Mouse (Mus musculus) erythroblast, embryonic 14.5 days (primary cell): ENCODE measurements around the gene Sf3a1. TPM values are rescaled to one million over a fixed set of nuclear protein-coding genes. Genes with fewer than 3 reads are reported as not detected.

Experiments used
- H3K27me3 ChIP-seq: 2 replicates; pipeline ENCODE4 v1.6.1; 2012; ENCODE audit warnings: inconsistent platforms; ENCODE audit not compliant: control insufficient read depth
- H3K36me3 ChIP-seq: 2 replicates; pipeline ENCODE4 v1.6.1; 2012; ENCODE audit warnings: mild to moderate bottlenecking, inconsistent platforms; ENCODE audit not compliant: control insufficient read depth
- H3K4me1 ChIP-seq: 2 replicates; pipeline ENCODE4 v1.6.1; 2012; ENCODE audit warnings: inconsistent platforms; ENCODE audit not compliant: control insufficient read depth
- H3K4me3 ChIP-seq: replicated peaks from 2 replicates; pipeline ENCODE3; 2012; ENCODE audit warnings: moderate library complexity, mild to moderate bottlenecking, inconsistent platforms
- H3K9me3 ChIP-seq: 2 replicates; pipeline ENCODE4 v1.6.1; 2012; ENCODE audit warnings: low read length, inconsistent platforms, mixed read lengths; ENCODE audit not compliant: control insufficient read depth
- GATA1 ChIP-seq: IDR thresholded peaks from 2 replicates; pipeline ENCODE4 v1.6.1; 2012; ENCODE audit warnings: low read length, inconsistent platforms, mixed read lengths
- TAL1 ChIP-seq: IDR thresholded peaks from 3 replicates; pipeline ENCODE4 v1.6.1; 2012; ENCODE audit warnings: low read length, inconsistent platforms, mixed read lengths
- polyA plus RNA-seq: library from polyadenylated mRNA; stranded (reverse); fragments of >175 nt; gene quantifications from 2 replicates; pipeline ENCODE4 v1.2.3, GENCODE M21; 2012

Sf3a1 gene
- polyA plus RNA-seq, 1 experiment: 6.6 TPM

DNA sequence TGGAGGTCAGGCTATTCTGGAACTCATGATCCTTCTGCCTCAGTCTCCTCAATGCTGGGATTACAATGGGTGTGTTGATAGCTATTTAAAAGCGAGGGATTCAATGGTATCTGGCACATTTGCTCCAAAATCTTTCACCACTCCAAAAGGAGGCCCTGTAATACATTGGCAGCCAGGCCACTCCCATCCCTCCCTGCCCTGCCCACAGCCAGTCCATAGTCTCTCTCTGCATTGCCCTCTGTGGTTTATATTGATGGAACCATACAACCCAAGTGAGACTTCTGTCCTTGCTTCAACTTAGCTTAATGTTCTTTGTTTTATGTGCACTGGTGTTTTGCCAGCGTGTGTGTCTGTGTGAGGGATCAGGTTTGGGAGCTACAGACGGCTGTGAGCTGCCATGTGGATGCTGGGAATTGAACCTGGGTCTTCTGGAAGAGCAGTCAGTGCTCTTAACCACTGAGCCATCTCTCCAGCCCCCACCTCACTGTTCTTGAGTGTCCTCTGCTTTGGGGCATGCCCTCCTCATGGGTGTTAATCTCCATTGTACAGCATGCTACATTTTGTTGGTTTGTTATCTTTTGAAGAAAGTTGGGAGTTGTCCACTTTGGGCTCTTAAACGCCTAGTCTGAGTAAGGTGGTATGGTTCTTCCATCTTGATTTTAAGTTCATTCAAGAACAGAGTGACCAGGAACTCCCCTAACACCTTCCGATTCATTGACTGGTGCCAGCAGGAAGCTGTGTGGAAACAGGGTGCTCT is 66.6 kb downstream of the Sf3a1 start:
- H3K36me3 ChIP-seq: peaks cover 61% of the 10 kb centered on the region
- no peaks in the 10 kb centered on the region for H3K9me3 ChIP-seq
- TF ChIP-seq GATA1: no peak
- no peak for TF ChIP-seq TAL1
- no peaks in the 10 kb centered on the region for H3K27me3 ChIP-seq
- peak overlapping the region; percentile 50 for H3K4me3 ChIP-seq
- peaks cover 93% of the 10 kb centered on the region for H3K4me1 ChIP-seq

DNA sequence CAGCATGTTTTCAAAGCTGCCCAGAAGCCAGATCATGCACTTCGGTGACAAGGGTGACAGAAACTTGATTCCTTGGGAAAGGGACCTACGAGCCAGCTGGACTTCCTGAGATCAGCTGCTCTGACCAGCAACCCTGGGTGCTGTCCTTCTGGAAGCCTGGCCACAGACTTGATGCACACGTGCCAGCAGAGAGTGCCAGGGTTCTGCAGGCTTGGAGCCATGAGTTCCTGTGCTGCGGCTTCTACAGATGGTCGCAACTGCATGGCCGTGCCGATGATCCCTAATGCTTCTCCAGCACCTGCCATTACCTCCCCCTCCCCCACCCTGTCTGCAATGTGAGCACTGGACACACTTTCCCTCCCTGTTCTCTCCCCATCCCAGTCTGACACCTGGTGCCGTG is 68.3 kb downstream of the Sf3a1 start:
- H3K9me3 ChIP-seq: no peaks in the 10 kb centered on the region
- peaks cover 77% of the 10 kb centered on the region for H3K36me3 ChIP-seq
- H3K4me1 ChIP-seq: peaks cover 88% of the 10 kb centered on the region
- H3K27me3 ChIP-seq: no peaks in the 10 kb centered on the region
- H3K4me3 ChIP-seq: no peak overlapping the region
- no peak for TF ChIP-seq GATA1
- no peak for TF ChIP-seq TAL1

DNA sequence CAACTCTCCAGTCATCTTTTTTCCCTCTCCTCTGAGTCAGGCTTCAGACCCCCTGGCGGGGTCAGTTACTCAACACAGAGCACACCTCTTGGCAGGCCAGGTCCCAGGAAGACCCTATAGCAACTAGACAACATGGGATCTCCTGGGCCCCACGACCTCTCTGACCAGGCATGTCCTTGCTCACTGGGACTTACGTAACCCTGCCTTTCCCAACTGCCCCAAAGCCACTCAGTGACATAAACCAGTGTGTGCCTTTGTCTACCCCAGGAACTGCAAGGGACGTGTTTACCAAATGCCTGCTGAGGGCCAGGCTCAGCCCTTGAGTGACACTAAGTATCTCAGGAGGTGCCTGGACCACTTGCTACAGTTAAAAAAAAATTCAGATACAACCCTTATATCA is 69.7 kb downstream of the Sf3a1 start:
- no peaks in the 10 kb centered on the region for H3K9me3 ChIP-seq
- H3K27me3 ChIP-seq: no peaks in the 10 kb centered on the region
- H3K4me1 ChIP-seq: peaks cover 85% of the 10 kb centered on the region
- TF ChIP-seq GATA1 (no peak), TAL1 (no peak)
- no peak overlapping the region for H3K4me3 ChIP-seq
- peaks cover 86% of the 10 kb centered on the region for H3K36me3 ChIP-seq

- Histone ChIP-seq H3K4me1 (peaks cover 84% of the 10 kb centered on the region), H3K4me3 (no peak overlapping the region), H3K36me3 (peaks cover 73% of the 10 kb centered on the region), H3K9me3 (no peaks in the 10 kb centered on the region), H3K27me3 (no peaks in the 10 kb centered on the region)
- TF ChIP-seq GATA1 (no peak), TAL1 (no peak)
Observed at GRCm38 (mm10) chr11:4231435-4231834, 71.3 kb downstream of the Sf3a1 start.

Other genes starting within 250 kb of the Sf3a1 start
- gene Slc35e4, start 245.7 kb upstream of the Sf3a1 start, polyA plus RNA-seq: 0.04 and 0.14 TPM in 2 replicates
- gene Tcn2, start 228.2 kb upstream of the Sf3a1 start, polyA plus RNA-seq: 0.07 and 0.08 TPM in 2 replicates
- 1.3 and 2.5 TPM in 2 replicates for gene Pes1, start 196.4 kb upstream of the Sf3a1 start, polyA plus RNA-seq
- gene 4930556J24Rik, start 183.6 kb upstream of the Sf3a1 start, polyA plus RNA-seq: not detected in 2 replicates
- gene Gal3st1, start 176.7 kb upstream of the Sf3a1 start, polyA plus RNA-seq: not detected in 2 replicates
- 0.02 TPM in 1 of 2 replicates, not detected in the other for gene Sec14l4, start 128.9 kb upstream of the Sf3a1 start, polyA plus RNA-seq
- gene Sec14l3, start 95.5 kb upstream of the Sf3a1 start, polyA plus RNA-seq: not detected in 2 replicates
- gene Mtfp1, start 64.9 kb upstream of the Sf3a1 start, polyA plus RNA-seq: 1.8 and 2.1 TPM in 2 replicates
- 0.45 and 0.67 TPM in 2 replicates for gene Sec14l2, start 36.9 kb upstream of the Sf3a1 start, polyA plus RNA-seq
- 0.70 and 0.83 TPM in 2 replicates for gene Rnf215, start 25.1 kb upstream of the Sf3a1 start, polyA plus RNA-seq
- 0.10 and 0.11 TPM in 2 replicates for gene Ccdc157, start 57 bp upstream of the Sf3a1 start, polyA plus RNA-seq
- 0.63 and 0.69 TPM in 2 replicates for gene Tbc1d10a, start 26.4 kb downstream of the Sf3a1 start, polyA plus RNA-seq
- 0.18 and 0.26 TPM in 2 replicates for gene Castor1, start 57.9 kb downstream of the Sf3a1 start, polyA plus RNA-seq
- gene Osm, start 76.1 kb downstream of the Sf3a1 start, polyA plus RNA-seq: 0.41 and 0.44 TPM in 2 replicates
- not detected in 2 replicates for gene Lif, start 97.2 kb downstream of the Sf3a1 start, polyA plus RNA-seq